8 mouse cellular contexts compared by ENCODE assay signal in genomic region chr4:136648922-136649479, GRCm38 (mm10). TPM values are rescaled to one million over a fixed set of nuclear protein-coding genes. Genes with fewer than 3 reads are reported as not detected.
A peak's percentile ranks its signal among the peaks of the same experiment; 100 is the strongest.
DNase-seq lines count a peak whose midpoint lies in the region; ATAC-seq and TF ChIP-seq lines count a peak whose summit lies in the region.

No protein-coding gene starts in this region.

- no peak for ATAC-seq in CD4-positive, CD25-positive, alpha-beta regulatory T cell, adult 4 months
- peak; percentile 21; the same call in 1 of the 2 replicates for ATAC-seq in intestine, postnatal 0 days
- no peak for ATAC-seq in midbrain, embryonic 14.5 days (ENCODE audit: low FRiP score, low TSS enrichment)

- H3K36me3 ChIP-seq in intestine, postnatal 0 days (ENCODE audit: control insufficient read depth, insufficient read depth) = no peaks in the 10 kb centered on the region; the same call in 1 of the 2 replicates
- H3K36me3 ChIP-seq in midbrain, embryonic 14.5 days (ENCODE audit: control insufficient read depth, insufficient read depth, low read length) = peaks cover 8% of the 10 kb centered on the region

- H3K27ac ChIP-seq in intestine, postnatal 0 days (ENCODE audit: low read depth, low read length) = no peak overlapping the region
- 0 out of 2 replicates have a peak overlapping the region, but pooled peaks have one; percentile 8 for H3K27ac ChIP-seq in midbrain, embryonic 14.5 days (replicated peaks; ENCODE audit: low read depth, low read length)

- peak; percentile 81 for DNase-seq in CD4-positive, CD25-positive, alpha-beta regulatory T cell, adult 2 months (ENCODE audit: low read depth, low spot score)
- peak; percentile 84 for DNase-seq in embryo, embryonic 10 days (ENCODE audit: low spot score)
- DNase-seq in gastrocnemius, postnatal 25 days = peak; percentile 35
- DNase-seq in left cerebral cortex, postnatal 36 days (ENCODE audit: low spot score in 2 of 2) = peak; percentile 82 to 88
- DNase-seq in midbrain, embryonic 14.5 days = peak; percentile 87
- peak; percentile 39 to 60 for DNase-seq in spleen, postnatal 14 days (ENCODE audit: low spot score in 2 of 2)

- no peaks in the 10 kb centered on the region for H3K4me1 ChIP-seq in intestine, postnatal 0 days (replicated peaks; ENCODE audit: control insufficient read depth, insufficient read depth, low read length)
- H3K4me1 ChIP-seq in midbrain, embryonic 14.5 days (ENCODE audit: control insufficient read depth, insufficient read depth, low read length) = peaks cover 22% of the 10 kb centered on the region

- no peaks in the 10 kb centered on the region for H3K9me3 ChIP-seq in intestine, postnatal 0 days (ENCODE audit: control insufficient read depth)
- H3K9me3 ChIP-seq in midbrain, embryonic 14.5 days (ENCODE audit: control insufficient read depth, low read length) = no peaks in the 10 kb centered on the region; the same call in 1 of the 2 replicates

- no peak overlapping the region for H3K9ac ChIP-seq in intestine, postnatal 0 days (ENCODE audit: low read depth, low read length)
- H3K9ac ChIP-seq in midbrain, embryonic 14.5 days (replicated peaks; ENCODE audit: low read length) = 0 out of 2 replicates have a peak overlapping the region, but pooled peaks have one; percentile 6

- H3K4me2 ChIP-seq in intestine, postnatal 0 days (replicated peaks; ENCODE audit: low read depth) = peak overlapping the region; percentile 30; the same call in 1 of the 2 replicates
- no peak overlapping the region for H3K4me2 ChIP-seq in midbrain, embryonic 14.5 days (ENCODE audit: low read length)

- H3K4me3 ChIP-seq in intestine, postnatal 0 days (ENCODE audit: low read depth, low read length) = no peak overlapping the region
- H3K4me3 ChIP-seq in midbrain, embryonic 14.5 days (replicated peaks; ENCODE audit: low read depth, low read length) = no peak overlapping the region

- H3K27me3 ChIP-seq in intestine, postnatal 0 days (replicated peaks; ENCODE audit: control insufficient read depth, insufficient read depth, low read length) = no peaks in the 10 kb centered on the region
- H3K27me3 ChIP-seq in midbrain, embryonic 14.5 days (ENCODE audit: control insufficient read depth, insufficient read depth, low read length) = no peaks in the 10 kb centered on the region

- intact Hi-C loops in left cerebral cortex, postnatal 36 days (cut with DNase I) = loop anchor here (2.0 kb wide), 1 partner anchor 228 kb away; no protein-coding TSS in a partner anchor

- TF ChIP-seq CTCF in intestine, postnatal 0 days (IDR thresholded peaks at IDR 0.05; ENCODE audit: low read depth) = peak; percentile 97

- 14% methylated on average over 11 of the region's 11 CpGs for WGBS in intestine, postnatal 0 days
- WGBS in midbrain, embryonic 14.5 days = 14% methylated on average over 11 of the region's 11 CpGs

RNA-seq across cellular contexts. Expression of gene Lactbl1, which starts 26.6 kb away (rescaled TPM):
- polyA plus RNA-seq in CD4-positive, CD25-positive, alpha-beta regulatory T cell, adult 4 months (2017; shearing (Covaris generic)) = under 1 TPM in 1 of 2 experiments, not detected in 1; 0.17 TPM
- total RNA-seq in gastrocnemius, postnatal 25 days (2021) = not detected
- polyA plus RNA-seq in intestine, postnatal 0 days (2015; fragmentation: Nextera tagmentation; extraction: Ambion mirVana) = not detected in 2 replicates
- under 1 TPM in 1 of 2 experiments, not detected in 1; 0.15 TPM for total RNA-seq in left cerebral cortex, postnatal 36 days (2021)
- not detected in 2 replicates for polyA plus RNA-seq in midbrain, embryonic 14.5 days (2014; fragmentation: Nextera tagmentation; extraction: Ambion mirVana)

RNA-seq across cellular contexts. Expression of gene Tex46, which starts 38.8 kb away (rescaled TPM):
- polyA plus RNA-seq in CD4-positive, CD25-positive, alpha-beta regulatory T cell, adult 4 months (2017; shearing (Covaris generic)) = not detected
- not detected for total RNA-seq in gastrocnemius, postnatal 25 days (2021)
- polyA plus RNA-seq in intestine, postnatal 0 days (2015; fragmentation: Nextera tagmentation; extraction: Ambion mirVana) = not detected in 2 replicates
- total RNA-seq in left cerebral cortex, postnatal 36 days (2021) = not detected
- polyA plus RNA-seq in midbrain, embryonic 14.5 days (2014; fragmentation: Nextera tagmentation; extraction: Ambion mirVana) = not detected in 2 replicates

RNA-seq across cellular contexts. Expression of gene Kdm1a, which starts 46.5 kb away (rescaled TPM):
- polyA plus RNA-seq in CD4-positive, CD25-positive, alpha-beta regulatory T cell, adult 4 months (2017; shearing (Covaris generic)) = 10 to 100 TPM; 21.0 to 25.9 TPM
- 10 to 100 TPM; 16.8 to 18.0 TPM for total RNA-seq in gastrocnemius, postnatal 25 days (2021)
- polyA plus RNA-seq in intestine, postnatal 0 days (2015; fragmentation: Nextera tagmentation; extraction: Ambion mirVana) = 16.4 and 16.5 TPM in 2 replicates
- total RNA-seq in left cerebral cortex, postnatal 36 days (2021) = 10 to 100 TPM; 95.6 to 96.1 TPM
- 105 and 116 TPM in 2 replicates for polyA plus RNA-seq in midbrain, embryonic 14.5 days (2014; fragmentation: Nextera tagmentation; extraction: Ambion mirVana)

Comparison
In these comparisons a context has a peak if more than half of its experiments do, and no peak if none do; other contexts are left out.
1. DNase-seq: peak in every context shown above with its lines; median percentile 87 in midbrain, embryonic 14.5 days; 85 in left cerebral cortex, postnatal 36 days; 84 in embryo, embryonic 10 days; 81 in CD4-positive, CD25-positive, alpha-beta regulatory T cell, adult 2 months; 50 in spleen, postnatal 14 days; 35 in gastrocnemius, postnatal 25 days.